Mouse (Mus musculus) intestine, embryonic 15.5 days (tissue): ENCODE results near the gene Diaph2. TPM values are rescaled to one million over a fixed set of nuclear protein-coding genes. Genes with fewer than 3 reads are reported as not detected.

ENCODE experiments used
- ATAC-seq: fragments of 200-750 bp; cut with Nextera tagmentation; 2 replicates; pipeline ENCODE4 v1.8.0; 2017; ENCODE audit warnings: moderate TSS enrichment, moderate library complexity
- H3K27ac ChIP-seq: fragments of 300-500 bp; sonication (generic); 2 replicates; pipeline ENCODE4 v1.5.1; 2015; ENCODE audit warnings: mild to moderate bottlenecking, inconsistent platforms
- H3K27me3 ChIP-seq: fragments of 300-500 bp; sonication (generic); replicated peaks from 2 replicates; pipeline ENCODE4 v1.6.1; 2015; ENCODE audit warnings: inconsistent platforms
- H3K36me3 ChIP-seq: fragments of 300-500 bp; sonication (generic); 2 replicates; pipeline ENCODE4 v1.6.1; 2015; ENCODE audit warnings: inconsistent platforms
- H3K4me1 ChIP-seq: fragments of 300-500 bp; sonication (generic); replicated peaks from 2 replicates; pipeline ENCODE4 v1.6.1; 2015; ENCODE audit warnings: inconsistent platforms
- H3K4me2 ChIP-seq: fragments of 300-500 bp; sonication (generic); replicated peaks from 2 replicates; pipeline ENCODE4 v1.6.1; 2015; ENCODE audit warnings: mild to moderate bottlenecking, inconsistent platforms
- H3K4me3 ChIP-seq: fragments of 300-500 bp; sonication (generic); replicated peaks from 2 replicates; pipeline ENCODE4 v1.5.1; 2015; ENCODE audit warnings: inconsistent platforms
- H3K9ac ChIP-seq: fragments of 300-500 bp; sonication (generic); 2 replicates; pipeline ENCODE4 v1.6.1; 2015; ENCODE audit warnings: inconsistent platforms
- H3K9me3 ChIP-seq: fragments of 300-500 bp; sonication (generic); 2 replicates; pipeline ENCODE4 v1.6.1; 2016; ENCODE audit warnings: inconsistent platforms
- WGBS: fragments of 180-500 bp; shearing (Covaris S2); methylation state at CpG from one replicate; pipeline ENCODE4 v1.1.7; 2015; 5-methylcytosine and 5-hydroxymethylcytosine counted together
- polyA plus RNA-seq: library from polyadenylated mRNA; unstranded; fragments of >200 nt; fragmentation: Nextera tagmentation; extraction: Ambion mirVana; gene quantifications from 2 replicates; pipeline ENCODE4 v1.2.1, GENCODE M21; 2015

The Diaph2 gene
- 3.5 and 4.4 TPM in 2 replicates for polyA plus RNA-seq

- Histone ChIP-seq H3K4me2 (peak within 1 kb of the TSS; percentile 54), H3K9ac (peak within 1 kb of the TSS; percentile 50), H3K36me3 (no peaks in the 10 kb centered on the region), H3K27me3 (no peaks in the 10 kb centered on the region), H3K4me3 (peak within 1 kb of the TSS; percentile 55), H3K4me1 (no peaks in the 10 kb centered on the region), H3K27ac (peak within 1 kb of the TSS; percentile 62; the same call in 1 of the 2 replicates), H3K9me3 (no peaks in the 10 kb centered on the region)
- ATAC-seq = peak; percentile 98
- WGBS = 9% methylated on average over 47 of the region's 49 CpGs
These were observed at the start of gene Diaph2 for GRCm38 (mm10) chrX:129749571-129750061. Gene Diaph2 (plus strand): TSS chrX:129749742.

GRCm38 (mm10) chrX:129701634-129702312, 47.8 kb upstream of the Diaph2 start:
- H3K9me3 ChIP-seq = no peaks in the 10 kb centered on the region
- no peaks in the 10 kb centered on the region for H3K4me1 ChIP-seq
- no peaks in the 10 kb centered on the region for H3K27me3 ChIP-seq
- H3K36me3 ChIP-seq = no peaks in the 10 kb centered on the region
- 0 out of 2 replicates have a peak, but pooled peaks have one; percentile 23 for ATAC-seq
- 47% methylated on average over 6 of the region's 6 CpGs for WGBS
- no peak overlapping the region for H3K4me2 ChIP-seq
- no peak overlapping the region for H3K4me3 ChIP-seq
- H3K27ac ChIP-seq = no peak overlapping the region
- H3K9ac ChIP-seq = no peak overlapping the region

GRCm38 (mm10) chrX:129709656-129710055, 39.9 kb upstream of the Diaph2 start:
- 69% methylated on average over 2 of the region's 2 CpGs for WGBS
- ATAC-seq = no peak

GRCm38 (mm10) chrX:129728717-129729220, 20.8 kb upstream of the Diaph2 start:
- no peaks in the 10 kb centered on the region for H3K4me1 ChIP-seq
- H3K36me3 ChIP-seq = no peaks in the 10 kb centered on the region
- H3K27me3 ChIP-seq = no peaks in the 10 kb centered on the region
- no peak for ATAC-seq
- no peak overlapping the region for H3K9ac ChIP-seq
- H3K9me3 ChIP-seq = no peaks in the 10 kb centered on the region
- H3K27ac ChIP-seq = no peak overlapping the region
- H3K4me3 ChIP-seq = no peak overlapping the region
- H3K4me2 ChIP-seq = no peak overlapping the region
- 32% methylated on average over 2 of the region's 2 CpGs for WGBS

More at GRCm38 (mm10) chrX:129709656-129710055, 39.9 kb upstream of the Diaph2 start:
- H3K36me3 ChIP-seq = no peaks in the 10 kb centered on the region
- no peaks in the 10 kb centered on the region for H3K27me3 ChIP-seq
- H3K27ac ChIP-seq = no peak overlapping the region
- no peak overlapping the region for H3K4me3 ChIP-seq
- H3K4me2 ChIP-seq = no peak overlapping the region
- no peaks in the 10 kb centered on the region for H3K9me3 ChIP-seq
- no peak overlapping the region for H3K9ac ChIP-seq
- H3K4me1 ChIP-seq = no peaks in the 10 kb centered on the region

GRCm38 (mm10) chrX:129736562-129736961, 13.0 kb upstream of the Diaph2 start:
- no peaks in the 10 kb centered on the region for H3K27me3 ChIP-seq
- no peak overlapping the region for H3K4me3 ChIP-seq
- no peaks in the 10 kb centered on the region for H3K36me3 ChIP-seq
- 25% methylated on average over 1 of the region's 1 CpGs for WGBS
- H3K9ac ChIP-seq = no peak overlapping the region
- no peak for ATAC-seq
- H3K27ac ChIP-seq = no peak overlapping the region
- H3K4me2 ChIP-seq = no peak overlapping the region
- no peaks in the 10 kb centered on the region for H3K9me3 ChIP-seq
- no peaks in the 10 kb centered on the region for H3K4me1 ChIP-seq

- H3K4me1 ChIP-seq = no peaks in the 10 kb centered on the region
- H3K9me3 ChIP-seq = no peaks in the 10 kb centered on the region
- ATAC-seq = no peak
These were observed 10.3 kb upstream of the Diaph2 start for GRCm38 (mm10) chrX:129739226-129739625.

GRCm38 (mm10) chrX:129742981-129743380, 6.6 kb upstream of the Diaph2 start:
- Histone ChIP-seq H3K27ac (no peak overlapping the region), H3K27me3 (no peaks in the 10 kb centered on the region), H3K36me3 (no peaks in the 10 kb centered on the region), H3K4me2 (no peak overlapping the region), H3K9ac (no peak overlapping the region), H3K9me3 (no peaks in the 10 kb centered on the region), H3K4me1 (no peaks in the 10 kb centered on the region), H3K4me3 (no peak overlapping the region)
- no peak for ATAC-seq
- 89% methylated on average over 3 of the region's 3 CpGs for WGBS

More at GRCm38 (mm10) chrX:129739226-129739625, 10.3 kb upstream of the Diaph2 start:
- Histone ChIP-seq H3K27ac (no peak overlapping the region), H3K4me3 (no peak overlapping the region), H3K36me3 (no peaks in the 10 kb centered on the region), H3K27me3 (no peaks in the 10 kb centered on the region), H3K4me2 (no peak overlapping the region), H3K9ac (no peak overlapping the region)

GRCm38 (mm10) chrX:129745976-129746375, 3.6 kb upstream of the Diaph2 start:
- ATAC-seq = no peak
- Histone ChIP-seq H3K4me1 (no peaks in the 10 kb centered on the region), H3K9ac (no peak overlapping the region), H3K4me3 (no peak overlapping the region), H3K9me3 (no peaks in the 10 kb centered on the region), H3K27ac (no peak overlapping the region), H3K36me3 (no peaks in the 10 kb centered on the region), H3K27me3 (no peaks in the 10 kb centered on the region), H3K4me2 (no peak overlapping the region)
- 69% methylated on average over 3 of the region's 3 CpGs for WGBS

GRCm38 (mm10) chrX:129749102-129749501, 440 bp upstream of the Diaph2 start:
- WGBS = 0% methylated on average over 1 of the region's 1 CpGs
- peak; percentile 34; the same call in 1 of the 2 replicates for ATAC-seq
- H3K4me2 ChIP-seq = peak overlapping the region; percentile 54; the same call in 1 of the 2 replicates
- no peaks in the 10 kb centered on the region for H3K27me3 ChIP-seq
- H3K36me3 ChIP-seq = no peaks in the 10 kb centered on the region
- H3K9me3 ChIP-seq = no peaks in the 10 kb centered on the region
- H3K27ac ChIP-seq = no peak overlapping the region
- H3K4me1 ChIP-seq = no peaks in the 10 kb centered on the region
- no peak overlapping the region; the same call in 1 of the 2 replicates for H3K9ac ChIP-seq
- H3K4me3 ChIP-seq = peak overlapping the region; percentile 55

GRCm38 (mm10) chrX:129750094-129750569, 590 bp downstream of the Diaph2 start:
- H3K9me3 ChIP-seq = no peaks in the 10 kb centered on the region
- H3K36me3 ChIP-seq = no peaks in the 10 kb centered on the region
- H3K4me1 ChIP-seq = no peaks in the 10 kb centered on the region
- WGBS = 23% methylated on average over 31 of the region's 31 CpGs
- ATAC-seq = peak; percentile 84
- 0 out of 2 replicates have a peak overlapping the region, but pooled peaks have one; percentile 62 for H3K27ac ChIP-seq
- no peaks in the 10 kb centered on the region for H3K27me3 ChIP-seq
- H3K4me2 ChIP-seq = peak overlapping the region; percentile 54
- H3K9ac ChIP-seq = peak overlapping the region; percentile 50
- peak overlapping the region; percentile 55 for H3K4me3 ChIP-seq

- H3K9me3 ChIP-seq = no peaks in the 10 kb centered on the region
- H3K4me2 ChIP-seq = peak overlapping the region; percentile 54
- no peaks in the 10 kb centered on the region for H3K27me3 ChIP-seq
- peak overlapping the region; percentile 55 for H3K4me3 ChIP-seq
- H3K27ac ChIP-seq = 0 out of 2 replicates have a peak overlapping the region, but pooled peaks have one; percentile 62
- H3K9ac ChIP-seq = peak overlapping the region; percentile 50; the same call in 1 of the 2 replicates
- ATAC-seq = no peak; the same call in 1 of the 2 replicates
- H3K36me3 ChIP-seq = no peaks in the 10 kb centered on the region
- H3K4me1 ChIP-seq = no peaks in the 10 kb centered on the region
- 10% methylated on average over 6 of the region's 6 CpGs for WGBS
These were observed 1.1 kb downstream of the Diaph2 start for GRCm38 (mm10) chrX:129750606-129751005.

- ATAC-seq = no peak
- Histone ChIP-seq H3K4me1 (no peaks in the 10 kb centered on the region), H3K27ac (no peak overlapping the region), H3K4me2 (no peak overlapping the region), H3K4me3 (no peak overlapping the region), H3K27me3 (no peaks in the 10 kb centered on the region), H3K9ac (no peak overlapping the region), H3K9me3 (no peaks in the 10 kb centered on the region), H3K36me3 (no peaks in the 10 kb centered on the region)
These were observed 7.1 kb downstream of the Diaph2 start for GRCm38 (mm10) chrX:129756606-129757005.
